Mouse (Mus musculus): ENCODE data around the gene Clrn3. TPM values are rescaled to one million over a fixed set of nuclear protein-coding genes. Genes with fewer than 3 reads are reported as not detected.
A peak's percentile ranks its signal among the peaks of the same experiment; 100 is the strongest.

Gene Clrn3
- total and polyA plus RNA-seq, 2 experiments = 0.02 TPM; not detected in 1

GRCm38 (mm10) chr7:135521755-135522512 is 6.5 kb downstream of the Clrn3 start:
- H3K27ac ChIP-seq (replicated peaks; ENCODE audit: insufficient read depth, low read depth, low read length) = no peak overlapping the region
- H3K27me3 ChIP-seq (ENCODE audit: control insufficient read depth, insufficient read depth, low read length) = no peaks in the 10 kb centered on the region
- H3K9ac ChIP-seq (ENCODE audit: low read depth, low read length) = no peak overlapping the region
- no peak overlapping the region for H3K4me3 ChIP-seq (ENCODE audit: insufficient read depth, low read depth, low read length)
- no peaks in the 10 kb centered on the region for H3K79me2 ChIP-seq (ENCODE audit: control insufficient read depth, insufficient read depth, low read length)
- 47% methylated on average over 15 of the region's 15 CpGs for WGBS
- DNase-seq (ENCODE audit: extremely low read depth, low read depth, low spot score) = peak; percentile 37
- no peaks in the 10 kb centered on the region for H3K4me1 ChIP-seq (ENCODE audit: control insufficient read depth, insufficient read depth, low read length)
- no peak for TF ChIP-seq POLR2A (IDR thresholded peaks at IDR 0.05; ENCODE audit: extremely low read depth, insufficient read depth, low read length)
- no peak for TF ChIP-seq CTCF (IDR thresholded peaks at IDR 0.05; ENCODE audit: low read depth, low read length)
- H3K36me3 ChIP-seq (ENCODE audit: control insufficient read depth, insufficient read depth, low read length) = no peaks in the 10 kb centered on the region

GRCm38 (mm10) chr7:135520241-135520640 is 8.2 kb downstream of the Clrn3 start:
- H3K4me3 ChIP-seq (ENCODE audit: insufficient read depth, low read depth, low read length) = no peak overlapping the region
- H3K27me3 ChIP-seq (ENCODE audit: control insufficient read depth, insufficient read depth, low read length) = no peaks in the 10 kb centered on the region
- no peak for DNase-seq (ENCODE audit: extremely low read depth, low read depth, low spot score)
- no peak overlapping the region for H3K27ac ChIP-seq (replicated peaks; ENCODE audit: insufficient read depth, low read depth, low read length)
- no peaks in the 10 kb centered on the region for H3K4me1 ChIP-seq (ENCODE audit: control insufficient read depth, insufficient read depth, low read length)
- H3K36me3 ChIP-seq (ENCODE audit: control insufficient read depth, insufficient read depth, low read length) = no peaks in the 10 kb centered on the region
- H3K9ac ChIP-seq (ENCODE audit: low read depth, low read length) = no peak overlapping the region
- 82% methylated on average over 5 of the region's 5 CpGs for WGBS
- no peaks in the 10 kb centered on the region for H3K79me2 ChIP-seq (ENCODE audit: control insufficient read depth, insufficient read depth, low read length)
- TF ChIP-seq CTCF (IDR thresholded peaks at IDR 0.05; ENCODE audit: low read depth, low read length) = no peak
- TF ChIP-seq POLR2A (IDR thresholded peaks at IDR 0.05; ENCODE audit: extremely low read depth, insufficient read depth, low read length) = no peak

GRCm38 (mm10) chr7:135517191-135517590 is 11.3 kb downstream of the Clrn3 start:
- Histone ChIP-seq H3K79me2 (ENCODE audit: control insufficient read depth, insufficient read depth, low read length) (no peaks in the 10 kb centered on the region), H3K27ac (replicated peaks; ENCODE audit: insufficient read depth, low read depth, low read length) (no peak overlapping the region), H3K4me1 (ENCODE audit: control insufficient read depth, insufficient read depth, low read length) (no peaks in the 10 kb centered on the region), H3K9ac (ENCODE audit: low read depth, low read length) (no peak overlapping the region), H3K36me3 (ENCODE audit: control insufficient read depth, insufficient read depth, low read length) (no peaks in the 10 kb centered on the region), H3K4me3 (ENCODE audit: insufficient read depth, low read depth, low read length) (no peak overlapping the region), H3K27me3 (ENCODE audit: control insufficient read depth, insufficient read depth, low read length) (no peaks in the 10 kb centered on the region)
- 74% methylated on average over 4 of the region's 4 CpGs for WGBS
- no peak for DNase-seq (ENCODE audit: extremely low read depth, low read depth, low spot score)
- TF ChIP-seq CTCF (IDR thresholded peaks at IDR 0.05; ENCODE audit: low read depth, low read length) (no peak), POLR2A (IDR thresholded peaks at IDR 0.05; ENCODE audit: extremely low read depth, insufficient read depth, low read length) (no peak)

- Histone ChIP-seq H3K4me1 (ENCODE audit: control insufficient read depth, insufficient read depth, low read length) (no peaks in the 10 kb centered on the region), H3K27me3 (ENCODE audit: control insufficient read depth, insufficient read depth, low read length) (no peaks in the 10 kb centered on the region), H3K9ac (ENCODE audit: low read depth, low read length) (no peak overlapping the region), H3K27ac (replicated peaks; ENCODE audit: insufficient read depth, low read depth, low read length) (no peak overlapping the region), H3K79me2 (ENCODE audit: control insufficient read depth, insufficient read depth, low read length) (no peaks in the 10 kb centered on the region), H3K36me3 (ENCODE audit: control insufficient read depth, insufficient read depth, low read length) (no peaks in the 10 kb centered on the region), H3K4me3 (ENCODE audit: insufficient read depth, low read depth, low read length) (no peak overlapping the region)
- 87% methylated on average over 3 of the region's 3 CpGs for WGBS
- TF ChIP-seq CTCF (IDR thresholded peaks at IDR 0.05; ENCODE audit: low read depth, low read length) = no peak
- no peak for TF ChIP-seq POLR2A (IDR thresholded peaks at IDR 0.05; ENCODE audit: extremely low read depth, insufficient read depth, low read length)
- DNase-seq (ENCODE audit: extremely low read depth, low read depth, low spot score) = no peak
These were observed 16.7 kb downstream of the Clrn3 start for GRCm38 (mm10) chr7:135511723-135512122.

GRCm38 (mm10) chr7:135510431-135510830 is 18.0 kb downstream of the Clrn3 start:
- no peak for TF ChIP-seq CTCF (IDR thresholded peaks at IDR 0.05; ENCODE audit: low read depth, low read length)
- no peak for TF ChIP-seq POLR2A (IDR thresholded peaks at IDR 0.05; ENCODE audit: extremely low read depth, insufficient read depth, low read length)
- H3K27me3 ChIP-seq (ENCODE audit: control insufficient read depth, insufficient read depth, low read length) = no peaks in the 10 kb centered on the region
- DNase-seq (ENCODE audit: extremely low read depth, low read depth, low spot score) = no peak
- no peaks in the 10 kb centered on the region for H3K79me2 ChIP-seq (ENCODE audit: control insufficient read depth, insufficient read depth, low read length)
- H3K4me3 ChIP-seq (ENCODE audit: insufficient read depth, low read depth, low read length) = no peak overlapping the region
- 85% methylated on average over 5 of the region's 5 CpGs for WGBS
- H3K27ac ChIP-seq (replicated peaks; ENCODE audit: insufficient read depth, low read depth, low read length) = no peak overlapping the region
- H3K4me1 ChIP-seq (ENCODE audit: control insufficient read depth, insufficient read depth, low read length) = no peaks in the 10 kb centered on the region
- H3K9ac ChIP-seq (ENCODE audit: low read depth, low read length) = no peak overlapping the region
- no peaks in the 10 kb centered on the region for H3K36me3 ChIP-seq (ENCODE audit: control insufficient read depth, insufficient read depth, low read length)

- Histone ChIP-seq H3K4me1 (ENCODE audit: control insufficient read depth, insufficient read depth, low read length) (no peaks in the 10 kb centered on the region), H3K36me3 (ENCODE audit: control insufficient read depth, insufficient read depth, low read length) (no peaks in the 10 kb centered on the region), H3K4me3 (ENCODE audit: insufficient read depth, low read depth, low read length) (no peak overlapping the region), H3K79me2 (ENCODE audit: control insufficient read depth, insufficient read depth, low read length) (no peaks in the 10 kb centered on the region), H3K27ac (replicated peaks; ENCODE audit: insufficient read depth, low read depth, low read length) (no peak overlapping the region), H3K9ac (ENCODE audit: low read depth, low read length) (no peak overlapping the region), H3K27me3 (ENCODE audit: control insufficient read depth, insufficient read depth, low read length) (no peaks in the 10 kb centered on the region)
- no peak for TF ChIP-seq CTCF (IDR thresholded peaks at IDR 0.05; ENCODE audit: low read depth, low read length)
- no peak for TF ChIP-seq POLR2A (IDR thresholded peaks at IDR 0.05; ENCODE audit: extremely low read depth, insufficient read depth, low read length)
- DNase-seq (ENCODE audit: extremely low read depth, low read depth, low spot score) = no peak
- 71% methylated on average over 3 of the region's 3 CpGs for WGBS
These were observed 19.2 kb downstream of the Clrn3 start for GRCm38 (mm10) chr7:135509272-135509671.
